Mouse (Mus musculus) stomach, postnatal 0 days (tissue): ENCODE measurements at regions not wholly inside any gene's neighbourhood (a gene's known extent, or its start where the extent isn't known, plus 50 kb on each side); places are given as distances from the start of the nearest gene placed in this dataset.

Source experiments
- ATAC-seq: fragments of 200-750 bp; cut with Nextera tagmentation; 2 replicates; pipeline ENCODE4 v1.8.0; 2017; ENCODE audit not compliant: low FRiP score, low TSS enrichment
- DNase-seq: peaks from one replicate; pipeline ENCODE4 v3.0.0-alpha.2; 2016; ENCODE audit warnings: low spot score
- H3K27ac ChIP-seq: fragments of 300-500 bp; sonication (generic); replicated peaks from 2 replicates; pipeline ENCODE4 v1.5.1; 2014; ENCODE audit warnings: mild to moderate bottlenecking, control low read depth
- H3K27me3 ChIP-seq: fragments of 300-500 bp; sonication (generic); 2 replicates; pipeline ENCODE4 v1.6.1; 2014; ENCODE audit warnings: low read length; ENCODE audit not compliant: control insufficient read depth, insufficient read depth
- H3K36me3 ChIP-seq: fragments of 300-500 bp; sonication (generic); 2 replicates; pipeline ENCODE4 v1.6.1; 2014; ENCODE audit warnings: low read length, mixed read lengths; ENCODE audit not compliant: control insufficient read depth, insufficient read depth
- H3K4me1 ChIP-seq: fragments of 300-500 bp; sonication (generic); replicated peaks from 2 replicates; pipeline ENCODE4 v1.6.1; 2014; ENCODE audit warnings: antibody characterized with exemption; ENCODE audit not compliant: control insufficient read depth, insufficient read depth
- H3K4me2 ChIP-seq: fragments of 300-500 bp; sonication (generic); replicated peaks from 2 replicates; pipeline ENCODE4 v1.6.1; 2014; ENCODE audit warnings: low read depth, mild to moderate bottlenecking, control low read depth, moderate library complexity
- H3K4me3 ChIP-seq: fragments of 300-500 bp; sonication (generic); 2 replicates; pipeline ENCODE4 v1.5.1; 2014; ENCODE audit warnings: low read depth, low read length, control low read depth
- H3K9ac ChIP-seq: fragments of 300-500 bp; sonication (generic); 2 replicates; pipeline ENCODE4 v1.6.1; 2014; ENCODE audit warnings: mild to moderate bottlenecking, low read length, control low read depth, mixed read lengths
- H3K9me3 ChIP-seq: fragments of 300-500 bp; sonication (generic); 2 replicates; pipeline ENCODE4 v1.6.1; 2016; ENCODE audit warnings: low read length; ENCODE audit not compliant: control insufficient read depth
- CTCF ChIP-seq: IDR thresholded peaks from 2 replicates; pipeline ENCODE4 v1.5.1; 2016; ENCODE audit warnings: antibody characterized with exemption, low read depth, mild to moderate bottlenecking, moderate library complexity
- EP300 ChIP-seq: optimal IDR thresholded peaks from 2 replicates; pipeline ENCODE3; 2016; ENCODE audit warnings: antibody characterized with exemption
- WGBS: fragments of 180-500 bp; shearing (Covaris S2); extraction: QIAGEN DNeasy Blood & Tissue Kit; methylation state at CpG from one replicate; pipeline ENCODE4 v1.1.7; 2014; 5-methylcytosine and 5-hydroxymethylcytosine counted together

DNA sequence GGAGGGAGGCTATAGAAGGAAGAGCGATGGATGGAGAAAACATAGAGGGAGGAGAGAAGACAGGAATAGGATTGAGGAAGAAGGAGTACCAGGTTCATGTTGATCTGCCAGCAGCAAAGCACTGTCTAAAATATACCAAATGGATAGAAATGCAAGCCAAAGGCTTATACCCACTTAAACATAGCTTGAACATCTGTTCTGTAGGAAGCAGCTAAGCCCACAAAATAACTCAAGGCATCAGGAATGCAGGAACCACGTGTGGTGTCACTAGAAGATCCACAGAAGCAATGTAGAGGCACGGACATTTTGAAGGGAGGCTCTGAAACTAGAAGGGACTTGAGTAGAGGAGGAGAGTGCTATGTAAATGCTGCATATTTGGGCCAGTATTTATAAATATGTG lies 78.9 kb downstream of the Smgc start:
- ATAC-seq (no peak), DNase-seq (no peak)
- no peaks in the 10 kb centered on the region for H3K4me1 ChIP-seq
- no peaks in the 10 kb centered on the region for H3K9me3 ChIP-seq
- H3K4me2 ChIP-seq, result no peak overlapping the region
- H3K36me3 ChIP-seq, result no peaks in the 10 kb centered on the region
- WGBS, result 71% methylated on average over 3 of the region's 3 CpGs
- no peak overlapping the region for H3K4me3 ChIP-seq
- no peak overlapping the region for H3K9ac ChIP-seq
- no peak for TF ChIP-seq EP300
- TF ChIP-seq CTCF, result no peak
- H3K27ac ChIP-seq, result no peak overlapping the region
- H3K27me3 ChIP-seq, result no peaks in the 10 kb centered on the region

DNA sequence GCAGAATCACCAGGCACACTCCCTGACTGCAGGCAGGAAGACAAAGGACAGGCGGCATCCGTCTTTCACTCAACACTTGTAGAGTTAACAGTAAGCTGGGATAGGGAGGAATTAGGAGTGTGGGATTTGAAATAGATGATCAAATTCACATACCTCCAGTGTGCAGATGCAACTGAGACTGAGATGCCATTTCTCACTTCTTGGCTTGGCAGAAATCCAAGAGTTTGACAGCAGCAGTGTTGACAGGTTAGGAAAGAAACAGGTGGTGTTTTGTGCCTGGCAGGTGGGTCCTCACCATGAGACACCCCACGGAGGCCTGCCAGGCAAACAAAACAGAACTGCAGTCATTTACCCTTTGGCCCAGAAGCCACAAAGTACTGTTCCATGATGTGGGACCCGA lies 79.8 kb downstream of the Smgc start:
- H3K4me3 ChIP-seq, result no peak overlapping the region
- no peaks in the 10 kb centered on the region for H3K4me1 ChIP-seq
- H3K9me3 ChIP-seq, result no peaks in the 10 kb centered on the region
- 42% methylated on average over 4 of the region's 4 CpGs for WGBS
- H3K36me3 ChIP-seq, result no peaks in the 10 kb centered on the region
- H3K9ac ChIP-seq, result no peak overlapping the region
- TF ChIP-seq EP300 (no peak), CTCF (no peak)
- no peak for ATAC-seq
- no peak overlapping the region for H3K4me2 ChIP-seq
- DNase-seq, result no peak
- H3K27ac ChIP-seq, result no peak overlapping the region
- no peaks in the 10 kb centered on the region for H3K27me3 ChIP-seq

GRCm38 (mm10) chr15:91924542-91924941 lies 86.5 kb downstream of the Smgc start:
- TF ChIP-seq EP300 (no peak), CTCF (no peak)
- Histone ChIP-seq H3K4me3 (no peak overlapping the region), H3K4me2 (no peak overlapping the region), H3K27ac (no peak overlapping the region), H3K4me1 (no peaks in the 10 kb centered on the region), H3K9me3 (no peaks in the 10 kb centered on the region), H3K9ac (no peak overlapping the region), H3K27me3 (no peaks in the 10 kb centered on the region), H3K36me3 (no peaks in the 10 kb centered on the region)
- WGBS, result 77% methylated on average over 4 of the region's 4 CpGs
- DNase-seq (no peak), ATAC-seq (no peak)

DNA sequence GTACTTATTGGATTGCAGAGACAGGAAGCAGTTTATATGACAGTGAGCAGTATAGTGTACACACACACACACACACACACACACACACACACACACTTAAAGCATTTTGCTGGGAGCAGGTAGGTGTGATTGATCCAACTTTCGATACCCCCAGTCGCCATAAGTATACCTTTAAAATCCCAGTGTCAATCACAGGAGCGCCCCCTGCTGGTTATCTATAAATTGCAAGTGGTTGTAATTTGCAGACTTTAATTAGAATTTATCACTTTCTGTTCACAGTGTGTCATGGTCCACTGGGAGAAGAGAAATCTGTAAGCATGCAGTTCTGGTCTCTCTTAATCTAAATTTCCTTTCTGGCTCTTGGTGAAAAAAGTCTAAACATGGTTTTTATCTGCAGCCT lies 89.4 kb downstream of the Smgc start:
- Histone ChIP-seq H3K27ac (no peak overlapping the region), H3K9me3 (no peaks in the 10 kb centered on the region), H3K36me3 (no peaks in the 10 kb centered on the region), H3K4me2 (no peak overlapping the region), H3K4me3 (no peak overlapping the region), H3K27me3 (no peaks in the 10 kb centered on the region), H3K9ac (no peak overlapping the region), H3K4me1 (no peaks in the 10 kb centered on the region)
- TF ChIP-seq EP300 (no peak), CTCF (peak; percentile 64)
- no peak for DNase-seq
- 16% methylated on average over 3 of the region's 3 CpGs for WGBS
- no peak for ATAC-seq

- 76% methylated on average over 7 of the region's 7 CpGs for WGBS
- H3K4me2 ChIP-seq, result no peak overlapping the region
- DNase-seq (no peak), ATAC-seq (no peak)
- H3K4me1 ChIP-seq, result no peaks in the 10 kb centered on the region
- H3K9me3 ChIP-seq, result no peaks in the 10 kb centered on the region
- H3K27me3 ChIP-seq, result no peaks in the 10 kb centered on the region
- H3K4me3 ChIP-seq, result no peak overlapping the region
- H3K9ac ChIP-seq, result no peak overlapping the region
- TF ChIP-seq EP300, result no peak
- no peak for TF ChIP-seq CTCF
- H3K27ac ChIP-seq, result no peak overlapping the region
- H3K36me3 ChIP-seq, result no peaks in the 10 kb centered on the region
These were observed 90.4 kb downstream of the Smgc start for GRCm38 (mm10) chr15:91928511-91928910.

GRCm38 (mm10) chr15:91957273-91957672 lies 93.7 kb upstream of the Cntn1 start:
- DNase-seq, result no peak
- Histone ChIP-seq H3K27me3 (no peaks in the 10 kb centered on the region), H3K4me3 (no peak overlapping the region), H3K4me2 (no peak overlapping the region), H3K36me3 (no peaks in the 10 kb centered on the region), H3K9ac (no peak overlapping the region), H3K27ac (no peak overlapping the region), H3K9me3 (no peaks in the 10 kb centered on the region), H3K4me1 (no peaks in the 10 kb centered on the region)
- WGBS, result 57% methylated on average over 2 of the region's 2 CpGs
- TF ChIP-seq CTCF (no peak), EP300 (no peak)
- no peak for ATAC-seq

GRCm38 (mm10) chr15:91965172-91965571 lies 85.8 kb upstream of the Cntn1 start:
- 71% methylated on average over 10 of the region's 10 CpGs for WGBS
- Histone ChIP-seq H3K9me3 (no peaks in the 10 kb centered on the region), H3K4me2 (no peak overlapping the region), H3K27me3 (no peaks in the 10 kb centered on the region), H3K4me1 (no peaks in the 10 kb centered on the region), H3K9ac (no peak overlapping the region), H3K4me3 (no peak overlapping the region), H3K27ac (no peak overlapping the region), H3K36me3 (no peaks in the 10 kb centered on the region)
- TF ChIP-seq CTCF (no peak), EP300 (no peak)
- DNase-seq (no peak), ATAC-seq (no peak)
